Mouse (Mus musculus): ENCODE results near the gene Col25a1. TPM values are rescaled to one million over a fixed set of nuclear protein-coding genes. Genes with fewer than 3 reads are reported as not detected.

Gene Col25a1
- polyA plus RNA-seq, 1 experiment from 2014 or later, result 3.6 TPM

- WGBS, result 62% methylated on average over 5 of the region's 5 CpGs
- Histone ChIP-seq H3K4me1 (no peaks in the 10 kb centered on the region), H3K9ac (no peak overlapping the region), H3K4me2 (no peak overlapping the region), H3K9me3 (no peaks in the 10 kb centered on the region), H3K27ac (no peak overlapping the region), H3K27me3 (replicated peaks) (no peaks in the 10 kb centered on the region), H3K4me3 (replicated peaks) (no peak overlapping the region), H3K36me3 (no peaks in the 10 kb centered on the region)
- ATAC-seq (ENCODE audit: insufficient read depth, low FRiP score, low read depth), result no peak
These were observed 87.0 kb downstream of the Col25a1 start for GRCm38 (mm10) chr3:130218232-130218728.

GRCm38 (mm10) chr3:130220811-130221210, 89.5 kb downstream of the Col25a1 start:
- H3K27me3 ChIP-seq (replicated peaks), result no peaks in the 10 kb centered on the region
- H3K9me3 ChIP-seq, result no peaks in the 10 kb centered on the region
- H3K9ac ChIP-seq, result no peak overlapping the region
- no peaks in the 10 kb centered on the region for H3K36me3 ChIP-seq
- whole genome bisulfite sequencing, result 90% methylated on average over 3 of the region's 3 CpGs
- no peak overlapping the region for H3K4me2 ChIP-seq
- H3K4me1 ChIP-seq, result no peaks in the 10 kb centered on the region
- no peak overlapping the region for H3K27ac ChIP-seq
- ATAC-seq (ENCODE audit: insufficient read depth, low FRiP score, low read depth), result no peak
- H3K4me3 ChIP-seq (replicated peaks), result no peak overlapping the region

GRCm38 (mm10) chr3:130228186-130228585, 96.9 kb downstream of the Col25a1 start:
- Histone ChIP-seq H3K9ac (no peak overlapping the region), H3K27ac (no peak overlapping the region), H3K36me3 (no peaks in the 10 kb centered on the region), H3K9me3 (no peaks in the 10 kb centered on the region), H3K27me3 (replicated peaks) (no peaks in the 10 kb centered on the region), H3K4me3 (replicated peaks) (no peak overlapping the region), H3K4me1 (no peaks in the 10 kb centered on the region), H3K4me2 (no peak overlapping the region)
- no peak for ATAC-seq (ENCODE audit: insufficient read depth, low FRiP score, low read depth)
- 84% methylated on average over 9 of the region's 9 CpGs for WGBS

GRCm38 (mm10) chr3:130232944-130233343, 101.6 kb downstream of the Col25a1 start:
- Histone ChIP-seq H3K4me2 (no peak overlapping the region), H3K4me1 (no peaks in the 10 kb centered on the region), H3K27ac (no peak overlapping the region), H3K36me3 (no peaks in the 10 kb centered on the region), H3K9ac (no peak overlapping the region), H3K4me3 (replicated peaks) (no peak overlapping the region), H3K9me3 (no peaks in the 10 kb centered on the region), H3K27me3 (replicated peaks) (no peaks in the 10 kb centered on the region)
- 91% methylated on average over 7 of the region's 7 CpGs for WGBS
- ATAC-seq (ENCODE audit: insufficient read depth, low FRiP score, low read depth), result no peak

- Histone ChIP-seq H3K36me3 (no peaks in the 10 kb centered on the region), H3K4me3 (replicated peaks) (no peak overlapping the region), H3K9me3 (no peaks in the 10 kb centered on the region), H3K4me1 (no peaks in the 10 kb centered on the region), H3K4me2 (no peak overlapping the region), H3K27me3 (replicated peaks) (no peaks in the 10 kb centered on the region), H3K9ac (no peak overlapping the region), H3K27ac (no peak overlapping the region)
- no peak for ATAC-seq (ENCODE audit: insufficient read depth, low FRiP score, low read depth)
- 81% methylated on average over 1 of the region's 1 CpGs for WGBS
These were observed 103.9 kb downstream of the Col25a1 start for GRCm38 (mm10) chr3:130235233-130235632.

GRCm38 (mm10) chr3:130236129-130236528, 104.8 kb downstream of the Col25a1 start:
- no peaks in the 10 kb centered on the region for H3K9me3 ChIP-seq
- no peak overlapping the region for H3K9ac ChIP-seq
- no peak overlapping the region for H3K4me2 ChIP-seq
- H3K4me1 ChIP-seq, result no peaks in the 10 kb centered on the region
- no peaks in the 10 kb centered on the region for H3K36me3 ChIP-seq
- 82% methylated on average over 7 of the region's 7 CpGs for WGBS
- no peak overlapping the region for H3K4me3 ChIP-seq (replicated peaks)
- H3K27ac ChIP-seq, result no peak overlapping the region
- ATAC-seq (ENCODE audit: insufficient read depth, low FRiP score, low read depth), result no peak
- H3K27me3 ChIP-seq (replicated peaks), result no peaks in the 10 kb centered on the region

GRCm38 (mm10) chr3:130237852-130238251, 106.6 kb downstream of the Col25a1 start:
- no peak overlapping the region for H3K4me3 ChIP-seq (replicated peaks)
- no peaks in the 10 kb centered on the region for H3K36me3 ChIP-seq
- H3K4me2 ChIP-seq, result no peak overlapping the region
- H3K27me3 ChIP-seq (replicated peaks), result no peaks in the 10 kb centered on the region
- WGBS, result 34% methylated on average over 1 of the region's 1 CpGs
- no peak for ATAC-seq (ENCODE audit: insufficient read depth, low FRiP score, low read depth)
- no peaks in the 10 kb centered on the region for H3K4me1 ChIP-seq
- H3K9ac ChIP-seq, result no peak overlapping the region
- no peak overlapping the region for H3K27ac ChIP-seq
- no peaks in the 10 kb centered on the region for H3K9me3 ChIP-seq

GRCm38 (mm10) chr3:130241924-130242323, 110.6 kb downstream of the Col25a1 start:
- no peaks in the 10 kb centered on the region for H3K27me3 ChIP-seq (replicated peaks)
- no peak overlapping the region for H3K9ac ChIP-seq
- no peaks in the 10 kb centered on the region for H3K36me3 ChIP-seq
- WGBS, result 80% methylated on average over 4 of the region's 4 CpGs
- no peak overlapping the region for H3K27ac ChIP-seq
- no peak overlapping the region for H3K4me3 ChIP-seq (replicated peaks)
- no peak for ATAC-seq (ENCODE audit: insufficient read depth, low FRiP score, low read depth)
- no peak overlapping the region for H3K4me2 ChIP-seq
- no peaks in the 10 kb centered on the region for H3K4me1 ChIP-seq
- no peaks in the 10 kb centered on the region for H3K9me3 ChIP-seq

- no peaks in the 10 kb centered on the region for H3K9me3 ChIP-seq
- H3K4me2 ChIP-seq, result no peak overlapping the region
- no peaks in the 10 kb centered on the region for H3K27me3 ChIP-seq (replicated peaks)
- no peaks in the 10 kb centered on the region for H3K4me1 ChIP-seq
- WGBS, result 75% methylated on average over 8 of the region's 8 CpGs
- no peak overlapping the region for H3K9ac ChIP-seq
- no peak overlapping the region for H3K4me3 ChIP-seq (replicated peaks)
- H3K36me3 ChIP-seq, result no peaks in the 10 kb centered on the region
- no peak overlapping the region for H3K27ac ChIP-seq
- ATAC-seq (ENCODE audit: insufficient read depth, low FRiP score, low read depth), result no peak
These were observed 111.5 kb downstream of the Col25a1 start for GRCm38 (mm10) chr3:130242647-130243296.

- H3K36me3 ChIP-seq, result no peaks in the 10 kb centered on the region
- ATAC-seq (ENCODE audit: insufficient read depth, low FRiP score, low read depth), result no peak
- H3K4me1 ChIP-seq, result no peaks in the 10 kb centered on the region
- no peaks in the 10 kb centered on the region for H3K9me3 ChIP-seq
- no peak overlapping the region for H3K27ac ChIP-seq
- 71% methylated on average over 7 of the region's 7 CpGs for WGBS
- no peak overlapping the region for H3K9ac ChIP-seq
- H3K4me2 ChIP-seq, result no peak overlapping the region
- H3K4me3 ChIP-seq (replicated peaks), result no peak overlapping the region
- no peaks in the 10 kb centered on the region for H3K27me3 ChIP-seq (replicated peaks)
These were observed 121.1 kb downstream of the Col25a1 start for GRCm38 (mm10) chr3:130252355-130252754.

GRCm38 (mm10) chr3:130256059-130256458, 124.8 kb downstream of the Col25a1 start:
- H3K9me3 ChIP-seq, result no peaks in the 10 kb centered on the region
- WGBS, result 75% methylated on average over 3 of the region's 3 CpGs
- H3K27me3 ChIP-seq (replicated peaks), result no peaks in the 10 kb centered on the region
- no peaks in the 10 kb centered on the region for H3K36me3 ChIP-seq
- H3K4me2 ChIP-seq, result no peak overlapping the region
- no peak overlapping the region for H3K4me3 ChIP-seq (replicated peaks)
- H3K27ac ChIP-seq, result no peak overlapping the region
- no peak for ATAC-seq (ENCODE audit: insufficient read depth, low FRiP score, low read depth)
- H3K4me1 ChIP-seq, result no peaks in the 10 kb centered on the region
- H3K9ac ChIP-seq, result no peak overlapping the region

GRCm38 (mm10) chr3:130256610-130257009, 125.3 kb downstream of the Col25a1 start:
- ATAC-seq (ENCODE audit: insufficient read depth, low FRiP score, low read depth), result no peak

GRCm38 (mm10) chr3:130259670-130260069, 128.4 kb downstream of the Col25a1 start:
- no peak for ATAC-seq (ENCODE audit: insufficient read depth, low FRiP score, low read depth)
- Histone ChIP-seq H3K36me3 (no peaks in the 10 kb centered on the region), H3K4me2 (no peak overlapping the region), H3K27me3 (replicated peaks) (no peaks in the 10 kb centered on the region), H3K4me3 (replicated peaks) (no peak overlapping the region), H3K4me1 (no peaks in the 10 kb centered on the region), H3K9me3 (no peaks in the 10 kb centered on the region), H3K27ac (no peak overlapping the region), H3K9ac (no peak overlapping the region)
- 85% methylated on average over 2 of the region's 2 CpGs for WGBS

More at GRCm38 (mm10) chr3:130256610-130257009, 125.3 kb downstream of the Col25a1 start:
- WGBS, result 54% methylated on average over 7 of the region's 7 CpGs
- Histone ChIP-seq H3K9ac (no peak overlapping the region), H3K36me3 (no peaks in the 10 kb centered on the region), H3K9me3 (no peaks in the 10 kb centered on the region), H3K27ac (no peak overlapping the region), H3K4me3 (replicated peaks) (no peak overlapping the region), H3K4me2 (no peak overlapping the region), H3K27me3 (replicated peaks) (no peaks in the 10 kb centered on the region), H3K4me1 (no peaks in the 10 kb centered on the region)
